Mouse (Mus musculus) MEL (cell line): Measurements from ENCODE around the gene Saa4. TPM values are rescaled to one million over a fixed set of nuclear protein-coding genes. Genes with fewer than 3 reads are reported as not detected.

Experiments
- DNase-seq: peaks from one replicate; pipeline ENCODE4 v3.0.0; 2011; ENCODE audit warnings: low read depth, low spot score
- H3K27ac ChIP-seq: 2 replicates; pipeline ENCODE4 v1.5.1; 2012; ENCODE audit warnings: low read depth, mild to moderate bottlenecking, control low read depth, low read length, moderate library complexity; ENCODE audit not compliant: control insufficient read depth
- H3K27me3 ChIP-seq, 2 experiments: fragments of 150-350 bp in 1 of 2; sonication (generic) in 1 of 2; 2 replicates each; pipeline ENCODE4 v1.6.1; 2012; ENCODE audit warnings: low read length in 2 of 2, mild to moderate bottlenecking in 2 of 2, improper control_type of control experiment in 1 of 2, moderate library complexity in 1 of 2; ENCODE audit not compliant: insufficient read depth in 2 of 2, control insufficient read depth in 1 of 2
- H3K36me3 ChIP-seq, 2 experiments: 2 replicates each; pipeline ENCODE4 v1.6.1; 2012 to 2014; ENCODE audit warnings: low read length in 2 of 2, improper control_type of control experiment in 1 of 2, inconsistent platforms in 1 of 2, mild to moderate bottlenecking in 1 of 2; ENCODE audit not compliant: insufficient read depth in 2 of 2, control insufficient read depth in 1 of 2
- H3K4me1 ChIP-seq, 2 experiments: fragments of 150-350 bp in 1 of 2; sonication (generic) in 1 of 2; 2 replicates each; pipeline ENCODE4 v1.6.1; 2012; ENCODE audit warnings: low read length in 2 of 2, improper control_type of control experiment in 1 of 2, mild to moderate bottlenecking in 1 of 2; ENCODE audit not compliant: insufficient read depth in 2 of 2, control insufficient read depth in 1 of 2
- H3K4me3 ChIP-seq, 2 experiments: fragments of 150-350 bp in 1 of 2; sonication (generic) in 1 of 2; 2 replicates each; pipeline ENCODE4 v1.5.1; 2012; ENCODE audit warnings: low read depth in 2 of 2, low read length in 2 of 2, mild to moderate bottlenecking in 2 of 2, moderate library complexity in 2 of 2, control low read depth in 1 of 2, improper control_type of control experiment in 1 of 2; ENCODE audit not compliant: control insufficient read depth in 1 of 2, insufficient read depth in 1 of 2
- H3K79me2 ChIP-seq: 2 replicates; pipeline ENCODE4 v1.6.1; 2012; ENCODE audit warnings: mild to moderate bottlenecking, low read length, moderate library complexity; ENCODE audit not compliant: control insufficient read depth, poor library complexity, insufficient read depth
- H3K9ac ChIP-seq: 2 replicates; pipeline ENCODE4 v1.6.1; 2012; ENCODE audit warnings: low read depth, mild to moderate bottlenecking, control low read depth, low read length, moderate library complexity; ENCODE audit not compliant: control insufficient read depth, poor library complexity, severe bottlenecking
- H3K9me3 ChIP-seq: fragments of 150-350 bp; sonication (generic); replicated peaks from 2 replicates; pipeline ENCODE4 v1.6.1; 2012; ENCODE audit warnings: mild to moderate bottlenecking, low read length, improper control_type of control experiment, moderate library complexity; ENCODE audit not compliant: insufficient read depth
- CHD1 ChIP-seq: IDR thresholded peaks from 2 replicates; pipeline ENCODE4 v1.6.1; 2012; ENCODE audit warnings: low read depth, mild to moderate bottlenecking, inconsistent platforms, low read length, improper control_type of control experiment
- CHD2 ChIP-seq: IDR thresholded peaks from 2 replicates; pipeline ENCODE4 v1.6.1; 2011; ENCODE audit warnings: low read length, improper control_type of control experiment
- ETS1 ChIP-seq: IDR thresholded peaks from 2 replicates; pipeline ENCODE4 v1.6.1; 2012; ENCODE audit warnings: low read depth, mild to moderate bottlenecking, inconsistent platforms, low read length, improper control_type of control experiment, moderate library complexity
- GABPA ChIP-seq: IDR thresholded peaks from 2 replicates; pipeline ENCODE4 v1.6.1; 2012; ENCODE audit warnings: low read depth, mild to moderate bottlenecking, inconsistent platforms, low read length, improper control_type of control experiment, moderate library complexity
- GATA1 ChIP-seq: IDR thresholded peaks from 2 replicates; pipeline ENCODE4 v1.6.1; 2011; ENCODE audit warnings: low read depth, low read length, improper control_type of control experiment
- HCFC1 ChIP-seq: IDR thresholded peaks from 2 replicates; pipeline ENCODE4 v1.6.1; 2012; ENCODE audit warnings: low read depth, mild to moderate bottlenecking, inconsistent platforms, low read length, improper control_type of control experiment, moderate library complexity
- JUND ChIP-seq: IDR thresholded peaks from 2 replicates; pipeline ENCODE4 v1.6.1; 2011; ENCODE audit warnings: low read depth, mild to moderate bottlenecking, improper control_type of control experiment, low read length
- MAX ChIP-seq: IDR thresholded peaks from 2 replicates; pipeline ENCODE4 v1.6.1; 2011; ENCODE audit warnings: low read length, improper control_type of control experiment
- MXI1 ChIP-seq: IDR thresholded peaks from 2 replicates; pipeline ENCODE4 v1.6.1; 2011; ENCODE audit warnings: mild to moderate bottlenecking, low read depth, low read length, improper control_type of control experiment
- MYC ChIP-seq: IDR thresholded peaks from 2 replicates; pipeline ENCODE4 v1.6.1; 2011; ENCODE audit warnings: low read depth, mild to moderate bottlenecking, low read length, improper control_type of control experiment, moderate library complexity
- POLR2A ChIP-seq, 2 experiments: IDR thresholded peaks; 2 replicates each; pipeline ENCODE4 v1.6.1; 2011 to 2012; ENCODE audit warnings: low read length in 2 of 2, mild to moderate bottlenecking in 2 of 2, control low read depth in 1 of 2, improper control_type of control experiment in 1 of 2, low read depth in 1 of 2, moderate library complexity in 1 of 2; ENCODE audit not compliant: control insufficient read depth in 1 of 2, insufficient read depth in 1 of 2, poor library complexity in 1 of 2
- RAD21 ChIP-seq: IDR thresholded peaks from 2 replicates; pipeline ENCODE4 v1.6.1; 2011; ENCODE audit warnings: mild to moderate bottlenecking, low read depth, low read length, improper control_type of control experiment
- RCOR1 ChIP-seq: IDR thresholded peaks from 2 replicates; pipeline ENCODE4 v1.6.1; 2012; ENCODE audit warnings: low read depth, mild to moderate bottlenecking, inconsistent platforms, low read length, improper control_type of control experiment
- SMC3 ChIP-seq: IDR thresholded peaks from 2 replicates; pipeline ENCODE4 v1.6.1; 2011; ENCODE audit warnings: low read depth, low read length, improper control_type of control experiment
- TAL1 ChIP-seq: IDR thresholded peaks from 2 replicates; pipeline ENCODE4 v1.6.1; 2012; ENCODE audit warnings: mild to moderate bottlenecking, inconsistent platforms, low read length, moderate library complexity, mixed read lengths
- TBP ChIP-seq: IDR thresholded peaks from 2 replicates; pipeline ENCODE4 v1.8.0; 2011; ENCODE audit warnings: low read depth, low read length, improper control_type of control experiment
- UBTF ChIP-seq: IDR thresholded peaks from 2 replicates; pipeline ENCODE4 v1.6.1; 2012; ENCODE audit warnings: low read depth, mild to moderate bottlenecking, inconsistent platforms, low read length, improper control_type of control experiment, moderate library complexity, borderline replicate concordance; ENCODE audit not compliant: insufficient read depth
- USF1 ChIP-seq: IDR thresholded peaks from 2 replicates; pipeline ENCODE4 v1.6.1; 2014; ENCODE audit warnings: low read depth, mild to moderate bottlenecking, inconsistent platforms, low read length, improper control_type of control experiment, moderate library complexity
- USF2 ChIP-seq, 2 experiments: IDR thresholded peaks; 2 replicates each; pipeline ENCODE4 v1.6.1; 2011 to 2012; ENCODE audit warnings: improper control_type of control experiment in 2 of 2, low read length in 2 of 2, borderline replicate concordance in 1 of 2, inconsistent platforms in 1 of 2, low read depth in 1 of 2, mild to moderate bottlenecking in 1 of 2; ENCODE audit not compliant: insufficient read depth in 1 of 2
- ZC3H11A ChIP-seq: IDR thresholded peaks from 2 replicates; pipeline ENCODE4 v1.6.1; 2012; ENCODE audit warnings: low read depth, mild to moderate bottlenecking, inconsistent platforms, low read length, improper control_type of control experiment
- polyA plus RNA-seq, 2 experiments: library from polyadenylated mRNA; stranded (reverse) in 1 of 2; unstranded in 1 of 2; fragments of >175 nt in 1 of 2; fragments of >200 nt in 1 of 2; gene quantifications; 2 replicates each; pipeline versions ENCODE4 v1.2.1 to v1.2.4; 2012; ENCODE audit warnings: low replicate concordance in 2 of 2, low read depth in 1 of 2; ENCODE audit not compliant: insufficient read length in 2 of 2, insufficient read depth in 1 of 2, missing spikeins in 1 of 2
- total RNA-seq: library from RNA; depleted of rRNA; stranded (reverse); fragments of 300-350 nt; gene quantifications from 2 replicates; pipeline ENCODE4 v1.2.3, GENCODE M21; 2012

Gene Saa4
- total and polyA plus RNA-seq, 3 experiments, result not detected

- Histone ChIP-seq H3K79me2 (no peaks in the 10 kb centered on the region), H3K4me1 (no peaks in the 10 kb centered on the region), H3K36me3 (peaks cover 0 to 2% of the 10 kb centered on the region in 2 experiments; a peak in 2 of 4 replicates)
Measured at GRCm38 (mm10) chr7:46761049-46761795, 28.8 kb upstream of the Saa4 start.

GRCm38 (mm10) chr7:46751490-46751889 is 19.1 kb upstream of the Saa4 start, which contains the start of gene Saa2:
Gene Saa2 (plus strand): TSS chr7:46751790.
- Histone ChIP-seq H3K36me3 (no peaks in the 10 kb centered on the region), H3K27me3 (peaks cover 9 to 13% of the 10 kb centered on the region in 2 experiments), H3K9me3 (no peaks in the 10 kb centered on the region), H3K9ac (no peak within 1 kb of the TSS), H3K27ac (no peak within 1 kb of the TSS), H3K4me1 (no peaks in the 10 kb centered on the region), H3K4me3 (no peak within 1 kb of the TSS), H3K79me2 (no peaks in the 10 kb centered on the region)
- DNase-seq, result no peak
- TF ChIP-seq SMC3 (no peak), CHD2 (no peak), USF1 (no peak), RAD21 (no peak), TBP (no peak), JUND (no peak), RCOR1 (no peak), HCFC1 (no peak), MYC (no peak), MAX (no peak), GATA1 (no peak), ZC3H11A (no peak), CHD1 (no peak), POLR2A (IDR thresholded peaks at IDR 0.05; ENCODE audit: control insufficient read depth in 1 of 2, insufficient read depth in 1 of 2, low read depth in 1 of 2, low read length in 2 of 2, poor library complexity in 1 of 2) (no peak), ETS1 (no peak), GABPA (no peak), MXI1 (no peak)

More at GRCm38 (mm10) chr7:46761049-46761795, 28.8 kb upstream of the Saa4 start:
- Histone ChIP-seq H3K4me3 (no peak overlapping the region), H3K9me3 (no peaks in the 10 kb centered on the region), H3K27ac (no peak overlapping the region), H3K9ac (no peak overlapping the region), H3K27me3 (no peaks in the 10 kb centered on the region)
- TF ChIP-seq MXI1 (no peak), USF2 (IDR thresholded peaks at IDR 0.05; ENCODE audit: borderline replicate concordance in 1 of 2, insufficient read depth in 1 of 2, low read depth in 1 of 2, low read length in 2 of 2) (no peak), UBTF (no peak), TAL1 (no peak), RAD21 (no peak)
- DNase-seq, result no peak
